Mouse (Mus musculus) adrenal gland (tissue): ENCODE results near the gene Olfml2b.

Experiments used
- intact Hi-C: fragments of 180-260 bp; cut with DNase I; formaldehyde crosslinking; loops from one replicate; pipeline ENCODE4 v1.15.1; 2025

Gene Olfml2b

DNA sequence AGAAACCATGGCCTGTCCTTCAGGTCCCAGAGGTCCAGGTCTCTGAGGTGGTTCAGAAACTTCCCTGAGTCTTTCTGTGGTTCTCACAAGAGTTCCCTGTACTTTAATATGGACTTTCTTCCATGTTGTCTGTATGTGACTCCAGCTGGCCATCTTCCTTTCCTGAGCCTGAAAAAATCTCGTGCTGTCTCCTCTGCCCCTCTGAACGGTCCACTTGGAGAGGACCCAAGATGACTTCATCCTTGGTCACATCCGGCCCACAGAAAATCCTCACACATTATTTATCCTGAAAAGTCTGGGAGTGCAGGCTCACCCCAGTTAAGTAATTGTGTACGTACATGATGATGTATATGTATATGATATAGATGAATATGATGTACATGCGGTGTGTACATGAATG, 47.0 kb downstream of the Olfml2b start:
- intact Hi-C loops, result no loop called here

DNA sequence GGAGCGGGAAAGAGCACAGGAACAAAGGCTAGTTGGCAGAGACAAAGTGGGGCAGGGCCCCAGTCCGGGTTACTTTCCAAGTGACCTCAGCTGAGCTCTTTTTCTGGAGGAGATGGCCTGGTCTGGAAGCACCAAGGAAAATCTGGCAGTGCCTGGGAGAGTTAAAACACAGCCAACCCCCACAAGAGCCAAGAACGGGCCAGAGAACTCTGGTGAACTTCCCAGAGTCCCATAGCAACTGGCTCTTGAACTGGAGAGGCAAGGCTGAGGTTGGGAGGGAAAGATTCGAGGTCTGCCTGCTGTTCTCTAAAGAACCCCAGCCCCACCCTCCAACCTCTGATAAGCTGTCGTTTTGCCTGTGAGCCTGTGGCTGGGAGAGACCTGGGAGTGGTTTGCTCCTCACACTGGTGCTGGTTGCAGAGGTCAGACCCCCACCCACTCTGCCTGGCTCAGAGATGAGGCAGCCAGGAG, 50.5 kb downstream of the Olfml2b start:
- intact Hi-C loops, result no loop called here

- intact Hi-C loops, result no loop called here
These were observed 51.0 kb downstream of the Olfml2b start for GRCm38 (mm10) chr1:170695326-170695725.

DNA sequence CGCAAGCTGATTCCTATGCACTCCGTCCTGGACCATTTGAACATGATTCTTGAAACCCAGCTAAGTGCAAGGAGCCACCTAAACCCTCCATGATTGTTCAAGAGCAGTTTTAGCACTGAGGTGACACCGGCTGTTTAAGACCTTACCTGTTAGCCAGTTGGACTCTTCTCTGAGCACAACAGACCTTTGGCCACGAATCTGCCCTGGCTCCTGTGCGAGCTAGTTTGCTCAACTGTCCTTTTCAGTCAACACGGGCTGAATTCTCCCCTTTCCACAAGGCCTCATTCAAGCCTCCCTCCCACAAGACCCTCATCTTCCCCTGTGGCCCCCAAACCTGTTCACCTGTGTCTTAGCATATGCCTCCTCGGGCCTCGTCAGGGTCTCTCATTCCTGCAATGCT, 52.7 kb downstream of the Olfml2b start:
- intact Hi-C loops, result no loop called here

GRCm38 (mm10) chr1:170697771-170698356, 53.5 kb downstream of the Olfml2b start:
- intact Hi-C loops, result no loop called here

DNA sequence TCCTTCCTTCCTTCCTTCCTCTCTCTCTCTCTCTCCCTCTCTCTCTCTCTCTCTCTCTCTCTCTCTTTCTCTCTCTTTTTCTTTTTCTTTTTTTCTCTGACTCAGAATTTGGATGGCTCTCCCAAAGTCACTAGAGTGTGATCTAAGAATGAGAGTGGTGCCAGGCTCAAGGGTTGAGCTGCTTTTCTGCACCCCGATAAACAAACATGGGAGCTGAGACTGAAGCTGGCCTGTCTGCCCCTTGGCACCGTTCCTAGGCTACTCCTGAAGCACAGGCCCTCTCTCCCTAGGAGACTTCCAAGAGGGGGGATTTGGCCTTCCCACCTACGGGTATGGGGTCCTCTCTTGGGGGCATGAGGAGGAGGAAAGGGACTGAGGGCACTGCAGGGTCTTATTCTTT, 54.4 kb downstream of the Olfml2b start:
- intact Hi-C loops, result no loop called here

DNA sequence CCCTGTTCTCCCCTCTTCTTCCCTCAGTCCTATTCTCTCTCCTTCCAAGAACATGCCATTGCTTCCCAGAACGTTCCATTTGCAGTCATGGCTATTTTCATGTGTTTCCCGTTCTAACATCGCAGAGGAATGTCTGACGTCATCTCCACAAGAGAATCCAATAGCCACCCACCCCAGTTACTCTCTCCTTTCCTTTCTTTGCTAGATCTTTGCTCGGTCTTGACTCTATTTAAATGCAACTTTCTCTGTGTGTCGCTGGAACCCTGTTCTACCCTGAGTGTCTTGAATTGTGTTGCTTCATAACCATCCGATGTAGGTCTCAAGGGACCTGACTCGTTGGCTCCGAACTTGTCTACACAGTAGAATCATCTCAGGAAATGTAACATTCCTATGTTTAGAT, 55.2 kb downstream of the Olfml2b start:
- intact Hi-C loops, result no loop called here

DNA sequence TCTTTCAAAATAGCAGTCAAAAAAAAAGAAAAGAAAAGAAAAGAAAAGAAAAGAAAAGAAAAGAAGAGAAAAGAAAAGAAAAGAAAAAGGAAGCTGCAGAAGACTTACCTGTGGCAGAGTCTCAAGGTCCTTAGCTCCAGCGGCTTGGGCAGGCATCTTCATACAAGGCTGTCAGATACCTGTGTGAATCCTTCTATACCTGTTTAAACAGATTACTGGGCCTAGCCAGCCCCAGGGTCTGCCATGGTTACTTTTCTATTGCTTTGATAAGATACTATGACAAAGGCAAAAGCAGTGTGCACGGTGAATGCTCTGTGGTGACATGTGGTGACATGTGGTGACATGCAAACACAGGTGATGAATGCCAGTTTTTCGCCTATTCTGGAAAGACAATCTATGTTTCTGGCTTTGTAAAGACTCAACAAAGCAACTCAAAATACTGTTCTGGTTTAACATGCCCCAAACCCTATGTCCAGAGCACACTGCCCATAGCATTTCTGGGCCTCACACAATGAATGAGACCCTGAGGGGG, 56.2 kb downstream of the Olfml2b start:
- intact Hi-C loops, result no loop called here

DNA sequence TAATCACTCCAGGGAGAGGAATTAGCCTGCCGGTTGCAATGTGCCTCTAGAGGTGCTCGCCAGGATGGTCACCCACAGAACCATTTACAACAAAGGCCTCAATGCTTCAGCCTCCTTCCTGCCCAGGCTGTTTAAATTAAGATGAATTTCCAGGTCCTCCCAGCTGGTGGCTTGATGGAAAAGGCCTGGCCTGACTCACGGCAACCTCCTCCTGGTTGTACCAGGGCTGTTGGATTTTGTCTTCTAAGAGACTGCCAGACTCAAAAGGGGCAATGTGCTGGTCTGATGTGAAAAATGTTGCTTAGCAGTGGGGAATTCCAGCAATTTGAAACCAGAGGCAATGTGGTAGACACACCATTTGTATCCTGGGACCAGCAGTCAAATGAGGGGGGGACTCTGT, 56.8 kb downstream of the Olfml2b start:
- intact Hi-C loops, result no loop called here

DNA sequence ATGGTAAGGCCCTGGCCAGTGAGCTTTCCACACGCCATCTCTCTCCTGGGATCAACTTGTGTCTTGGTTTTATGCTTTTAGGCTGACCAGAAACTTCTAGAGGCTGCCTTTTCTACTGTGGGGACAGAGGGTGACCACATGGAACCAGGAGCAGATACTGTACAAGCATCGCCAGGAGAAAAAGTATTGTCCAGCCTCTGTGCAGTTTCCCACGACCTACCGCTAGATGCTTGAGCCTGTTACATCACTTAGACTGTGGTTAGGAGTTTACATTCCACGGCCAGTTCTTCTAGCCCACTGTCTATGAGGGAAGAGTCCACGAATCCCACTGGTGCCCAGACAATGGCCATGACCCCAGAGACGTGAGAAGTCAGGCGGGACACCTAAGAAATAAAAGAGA, 57.2 kb downstream of the Olfml2b start:
- intact Hi-C loops, result no loop called here

GRCm38 (mm10) chr1:170702263-170702662, 57.9 kb downstream of the Olfml2b start:
- intact Hi-C loops, result no loop called here

GRCm38 (mm10) chr1:170702958-170703357, 58.6 kb downstream of the Olfml2b start:
- intact Hi-C loops, result no loop called here

- intact Hi-C loops, result no loop called here
These were observed 59.8 kb downstream of the Olfml2b start for GRCm38 (mm10) chr1:170704103-170704502.

DNA sequence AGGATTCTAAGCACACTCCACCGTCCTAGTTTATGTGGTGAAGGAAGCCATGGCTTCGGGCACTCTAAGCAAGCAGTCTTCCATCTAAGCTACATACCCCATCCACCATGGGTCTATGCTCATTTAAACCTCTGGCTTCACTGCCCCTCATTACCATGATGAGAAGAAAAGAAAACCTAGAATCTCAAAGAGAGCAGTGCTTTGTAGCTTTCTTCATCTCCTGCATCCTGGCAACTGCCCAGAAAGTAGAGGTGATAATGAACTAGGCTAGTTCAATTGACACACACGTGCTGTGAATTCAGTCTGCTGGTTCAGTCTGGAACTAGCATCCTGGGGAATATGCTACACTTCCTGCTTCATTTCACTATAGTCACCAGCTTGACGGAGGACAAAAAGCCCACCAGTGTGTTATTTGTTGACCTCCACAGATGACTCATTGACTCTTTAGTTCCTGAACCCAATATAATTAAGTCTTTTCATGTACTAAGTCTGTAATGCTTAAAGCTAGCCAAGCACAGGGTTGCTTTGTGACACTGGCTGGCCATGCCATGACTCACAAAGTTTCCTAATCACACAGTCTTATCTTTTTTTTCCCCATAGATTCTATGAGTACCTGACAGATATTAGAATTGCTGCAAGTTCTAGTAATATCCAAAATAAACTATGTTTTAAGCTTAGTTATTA, 60.7 kb downstream of the Olfml2b start:
- intact Hi-C loops, result no loop called here

DNA sequence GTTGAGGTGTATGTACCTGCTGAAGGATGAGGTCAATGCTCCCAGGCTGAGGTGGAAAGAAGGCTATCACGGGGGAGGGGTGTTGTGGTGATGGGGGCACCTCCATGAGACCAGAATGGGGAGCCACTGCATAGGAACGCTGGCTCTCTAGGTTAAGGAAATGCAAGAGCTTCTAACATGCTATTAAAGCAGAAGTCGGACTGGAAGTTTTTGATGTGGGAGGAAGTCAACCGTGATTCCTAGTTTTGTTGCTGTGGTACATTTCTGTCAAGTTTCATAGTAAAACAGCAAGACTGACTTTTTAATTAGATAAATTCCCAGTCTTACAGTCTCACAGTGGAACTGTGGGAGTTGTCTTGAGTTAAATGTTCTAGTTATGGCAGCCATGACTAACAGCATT, 61.7 kb downstream of the Olfml2b start:
- intact Hi-C loops, result no loop called here

DNA sequence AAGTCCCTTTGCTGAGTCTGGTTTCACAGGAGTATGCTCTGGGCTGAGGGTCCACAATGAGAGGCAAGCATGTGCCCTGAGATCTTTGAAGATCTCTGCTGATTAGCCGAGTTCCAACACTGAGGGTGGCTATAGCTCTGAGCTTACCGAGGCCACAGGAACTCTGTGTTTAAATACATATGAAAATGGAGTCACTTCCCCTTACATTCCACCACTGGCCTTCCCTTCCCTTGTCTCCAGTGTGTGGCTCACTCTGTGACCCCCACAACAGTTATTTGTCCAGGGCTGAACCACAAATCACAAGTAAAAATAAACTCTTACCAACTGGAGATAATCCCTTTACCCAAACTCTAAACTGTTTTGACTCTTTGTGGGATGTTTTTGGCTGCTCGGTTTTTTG, 64.7 kb downstream of the Olfml2b start:
- intact Hi-C loops, result no loop called here

GRCm38 (mm10) chr1:170709481-170709880, 65.1 kb downstream of the Olfml2b start:
- intact Hi-C loops, result no loop called here

GRCm38 (mm10) chr1:170709969-170710368, 65.6 kb downstream of the Olfml2b start:
- intact Hi-C loops, result no loop called here

- intact Hi-C loops, result no loop called here
These were observed 67.4 kb downstream of the Olfml2b start for GRCm38 (mm10) chr1:170711731-170712130.

GRCm38 (mm10) chr1:170717241-170717828, 73.0 kb downstream of the Olfml2b start:
- intact Hi-C loops, result no loop called here

- intact Hi-C loops, result no loop called here
These were observed 73.9 kb downstream of the Olfml2b start for GRCm38 (mm10) chr1:170718133-170718810.

GRCm38 (mm10) chr1:170721560-170721959, 77.2 kb downstream of the Olfml2b start:
- intact Hi-C loops, result no loop called here
